Mouse (Mus musculus): ENCODE measurements around the gene Wee1.
"Not testable (repeated sequence)": the region's sequence is repeated elsewhere in the genome, so short reads cannot be mapped to it uniquely, and the experiment has no call there.

Gene Wee1

GRCm38 (mm10) chr7:110121516-110122288 lies at the start of gene Wee1:
TSS of gene Wee1 (plus strand) at chr7:110122046.
- DNase-seq (ENCODE audit: low read depth, low spot score): peak; percentile 94

GRCm38 (mm10) chr7:110078168-110078567 lies 43.7 kb upstream of the Wee1 start:
- no peak for DNase-seq (ENCODE audit: low read depth, low spot score)

GRCm38 (mm10) chr7:110083386-110084165 lies 38.3 kb upstream of the Wee1 start:
- peak; percentile 38 for DNase-seq (ENCODE audit: low read depth, low spot score)

- DNase-seq (ENCODE audit: low read depth, low spot score): no peak
Observed at GRCm38 (mm10) chr7:110085217-110085616, 36.6 kb upstream of the Wee1 start.

GRCm38 (mm10) chr7:110087914-110088313 lies 33.9 kb upstream of the Wee1 start:
- no peak for DNase-seq (ENCODE audit: low read depth, low spot score)

- DNase-seq (ENCODE audit: low read depth, low spot score): no peak
Observed at GRCm38 (mm10) chr7:110091670-110092069, 30.2 kb upstream of the Wee1 start.

- DNase-seq (ENCODE audit: low read depth, low spot score): no peak
Observed at GRCm38 (mm10) chr7:110096332-110096731, 25.5 kb upstream of the Wee1 start.

GRCm38 (mm10) chr7:110097106-110097793 lies 24.6 kb upstream of the Wee1 start:
- DNase-seq (ENCODE audit: low read depth, low spot score): no peak

- no peak for DNase-seq (ENCODE audit: low read depth, low spot score)
Observed at GRCm38 (mm10) chr7:110100854-110101253, 21.0 kb upstream of the Wee1 start.

- no peak for DNase-seq (ENCODE audit: low read depth, low spot score)
Observed at GRCm38 (mm10) chr7:110101266-110101665, 20.6 kb upstream of the Wee1 start.

- no peak for DNase-seq (ENCODE audit: low read depth, low spot score)
Observed at GRCm38 (mm10) chr7:110105041-110105440, 16.8 kb upstream of the Wee1 start.

- no peak for DNase-seq (ENCODE audit: low read depth, low spot score)
Observed at GRCm38 (mm10) chr7:110106633-110107032, 15.2 kb upstream of the Wee1 start.

GRCm38 (mm10) chr7:110108524-110108923 lies 13.3 kb upstream of the Wee1 start:
- not testable (repeated sequence) for DNase-seq (ENCODE audit: low read depth, low spot score)

- DNase-seq (ENCODE audit: low read depth, low spot score): no peak
Observed at GRCm38 (mm10) chr7:110108967-110109610, 12.8 kb upstream of the Wee1 start.

- no peak for DNase-seq (ENCODE audit: low read depth, low spot score)
Observed at GRCm38 (mm10) chr7:110110061-110110656, 11.7 kb upstream of the Wee1 start.

GRCm38 (mm10) chr7:110114699-110115098 lies 7.1 kb upstream of the Wee1 start:
- no peak for DNase-seq (ENCODE audit: low read depth, low spot score)

GRCm38 (mm10) chr7:110116731-110117291 lies 5.0 kb upstream of the Wee1 start:
- DNase-seq (ENCODE audit: low read depth, low spot score): no peak

GRCm38 (mm10) chr7:110118448-110118847 lies 3.4 kb upstream of the Wee1 start:
- DNase-seq (ENCODE audit: low read depth, low spot score): no peak

GRCm38 (mm10) chr7:110120157-110120784 lies 1.6 kb upstream of the Wee1 start:
- DNase-seq (ENCODE audit: low read depth, low spot score): no peak

- no peak for DNase-seq (ENCODE audit: low read depth, low spot score)
Observed at GRCm38 (mm10) chr7:110121162-110121515, 707 bp upstream of the Wee1 start.

- DNase-seq (ENCODE audit: low read depth, low spot score): no peak
Observed at GRCm38 (mm10) chr7:110122289-110122564, 381 bp downstream of the Wee1 start.

All from WW6 (cell line).